ENCODE assay signal across 1 mouse cellular context in genomic region chr1:131910001-131910648, GRCm38 (mm10).
TF ChIP-seq lines count a peak whose summit lies in the region.

Gene Nucks1 (plus strand): TSS chr1:131910534.

TF ChIP-seq in CH12.LX, 34 proteins besides CTCF, POLR2A, EP300 and RAD21 (continued from another document):
- TF ChIP-seq RCOR1 (conservative IDR thresholded peaks at IDR 0.05; ENCODE audit: low read depth, low read length) (no peak), MYC (IDR thresholded peaks at IDR 0.05; ENCODE audit: low read depth, low read length) (peak; percentile 75), IRF4 (IDR thresholded peaks at IDR 0.05; ENCODE audit: low read depth, low read length) (no peak), NELFE (IDR thresholded peaks at IDR 0.05; ENCODE audit: low read depth, low read length) (peak; percentile 73), ZMIZ1 (IDR thresholded peaks at IDR 0.05; ENCODE audit: low read depth, low read length) (no peak; the same call in 1 of the 2 replicates), ZKSCAN1 (IDR thresholded peaks at IDR 0.05; ENCODE audit: borderline replicate concordance, low read depth, low read length) (no peak), MAZ (IDR thresholded peaks at IDR 0.05; ENCODE audit: low read depth, low read length) (0 out of 2 replicates have a peak, but pooled peaks have one; percentile 55), E2F4 (IDR thresholded peaks at IDR 0.05; ENCODE audit: insufficient replicate concordance, low read depth, low read length) (peak; percentile 99), GABPA (IDR thresholded peaks at IDR 0.05; ENCODE audit: insufficient replicate concordance, low read depth, low read length) (no peak), JUND (conservative IDR thresholded peaks at IDR 0.05; ENCODE audit: low read depth, low read length) (no peak), SMC3 (IDR thresholded peaks at IDR 0.05; ENCODE audit: low read depth, low read length) (no peak)
